Mouse (Mus musculus) embryonic fibroblast, embryonic 13.5 days (primary cell): ENCODE results near the gene Enox1.

ENCODE experiments used
- CTCF ChIP-seq: IDR thresholded peaks from 2 replicates; pipeline ENCODE4 v1.5.1; 2011; ENCODE audit warnings: mild to moderate bottlenecking, control low read depth, low read length, moderate library complexity, borderline replicate concordance; ENCODE audit not compliant: insufficient read depth
- POLR2A ChIP-seq: IDR thresholded peaks from 2 replicates; pipeline ENCODE4 v1.6.1; 2011; ENCODE audit warnings: low read depth, mild to moderate bottlenecking, control low read depth, low read length, moderate library complexity

DNA sequence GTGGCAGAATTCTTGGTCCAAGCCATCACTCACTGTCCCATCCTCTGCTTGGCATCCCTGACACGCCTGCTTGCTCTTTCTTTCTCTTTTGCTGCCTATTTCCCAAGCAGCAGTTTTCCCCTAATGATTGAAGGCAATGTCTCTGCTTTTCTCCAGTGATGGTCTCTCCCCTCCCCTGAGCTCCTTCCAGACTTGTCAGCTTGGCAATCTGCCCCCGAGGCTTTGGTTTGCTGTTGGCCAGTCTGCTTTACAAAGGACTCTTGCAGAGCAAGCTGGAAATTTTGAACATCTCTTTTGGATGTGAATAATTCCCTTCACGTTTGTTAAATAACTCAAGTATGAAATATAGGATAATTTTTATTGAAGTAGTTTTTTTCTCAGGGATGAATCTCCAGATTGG is 153.0 kb downstream of the Enox1 start:
- TF ChIP-seq CTCF (no peak), POLR2A (no peak)
